Mouse (Mus musculus) brain, embryonic 18.5 days (tissue): Measurements from ENCODE around the gene Cox16.

Experiments used
- DNase-seq: peaks from one replicate; pipeline ENCODE4 v3.0.0-alpha.2; 2012; ENCODE audit warnings: low read depth, low spot score

Cox16 gene

DNA sequence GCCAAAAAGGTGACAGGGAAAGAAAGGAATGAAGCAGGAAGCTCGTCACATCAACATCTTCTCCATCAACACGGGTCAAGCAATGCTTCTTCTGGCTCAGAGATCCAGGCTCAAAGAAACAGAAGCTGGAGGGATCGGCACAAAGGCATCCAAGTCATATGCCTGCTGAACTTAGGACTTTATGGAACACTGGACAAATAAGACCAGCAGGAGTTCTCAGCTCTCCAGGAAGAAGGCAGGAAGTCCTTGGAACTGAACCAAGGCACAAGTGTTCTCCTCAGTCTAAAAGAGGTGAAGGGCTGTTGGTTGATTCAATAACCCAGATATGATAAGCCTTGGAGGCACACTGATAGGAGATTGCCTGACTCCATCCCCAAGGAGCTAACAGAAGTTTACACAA lies 159.9 kb downstream of the Cox16 start:
- no peak for DNase-seq

- no peak for DNase-seq
These were observed 160.8 kb downstream of the Cox16 start for GRCm38 (mm10) chr12:81324116-81324515.

DNA sequence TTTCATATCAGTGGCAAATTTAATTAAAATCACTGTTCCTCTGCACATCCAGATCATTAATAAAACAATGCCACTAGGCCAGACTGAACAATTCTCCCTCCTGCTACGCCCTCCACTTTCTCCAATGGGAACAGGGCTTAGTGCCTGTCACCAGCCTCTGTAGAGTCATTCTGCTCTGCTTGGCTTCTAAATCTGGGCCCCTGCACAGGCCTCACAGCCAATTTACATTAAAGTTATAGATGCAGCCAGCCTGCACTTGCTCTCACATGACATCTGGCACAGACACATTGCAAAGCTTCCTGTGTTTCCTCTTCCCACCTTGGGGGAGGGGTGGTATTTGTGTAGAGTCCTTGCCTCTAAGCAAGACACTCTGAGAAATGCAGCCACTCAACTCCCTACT lies 163.9 kb downstream of the Cox16 start:
- DNase-seq: no peak

DNA sequence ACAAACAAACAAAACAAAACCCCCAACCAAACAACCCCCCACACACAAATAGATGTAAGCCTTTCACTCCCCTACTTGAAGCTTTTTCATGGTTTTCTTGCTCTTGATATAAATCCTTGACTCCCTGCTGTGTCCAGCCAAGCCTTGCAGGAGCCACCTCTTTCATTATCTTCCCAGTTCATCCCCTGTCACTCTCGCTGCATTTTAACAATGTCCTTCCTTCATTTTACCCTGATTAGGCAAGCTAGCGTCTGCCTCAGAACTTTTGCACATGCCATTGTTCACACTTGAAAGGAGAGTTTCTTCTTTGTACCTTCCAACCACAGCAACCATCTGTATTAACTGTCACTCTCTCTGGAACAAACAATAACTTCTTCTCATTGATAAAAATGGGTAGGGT lies 167.1 kb downstream of the Cox16 start:
- DNase-seq: no peak

GRCm38 (mm10) chr12:81315953-81316352 lies 169.0 kb downstream of the Cox16 start:
- no peak for DNase-seq
